Mouse (Mus musculus) spleen, adult 12 weeks (tissue): Measurements from ENCODE around the gene Gab2.

Experiments
- DNase-seq: peaks from one replicate; pipeline ENCODE4 v3.0.0; 2022; ENCODE audit warnings: low spot score

The Gab2 gene

GRCm38 (mm10) chr7:97081242-97081958 is at the start of gene Gab2:
Gab2 (plus strand) TSS chr7:97081586.
- DNase-seq: peak; percentile 32

- DNase-seq: no peak
These were observed 49.0 kb upstream of the Gab2 start for GRCm38 (mm10) chr7:97032412-97032811.

GRCm38 (mm10) chr7:97039641-97040040 is 41.7 kb upstream of the Gab2 start:
- no peak for DNase-seq

- no peak for DNase-seq
These were observed 39.4 kb upstream of the Gab2 start for GRCm38 (mm10) chr7:97041868-97042449.

- DNase-seq: no peak
These were observed 38.4 kb upstream of the Gab2 start for GRCm38 (mm10) chr7:97042981-97043380.

GRCm38 (mm10) chr7:97060966-97061365 is 20.4 kb upstream of the Gab2 start:
- no peak for DNase-seq

GRCm38 (mm10) chr7:97071512-97071911 is 9.9 kb upstream of the Gab2 start:
- DNase-seq: no peak

GRCm38 (mm10) chr7:97072061-97072460 is 9.3 kb upstream of the Gab2 start:
- DNase-seq: no peak

- no peak for DNase-seq
These were observed 6.4 kb upstream of the Gab2 start for GRCm38 (mm10) chr7:97074974-97075373.

- DNase-seq: no peak
These were observed 4.4 kb upstream of the Gab2 start for GRCm38 (mm10) chr7:97076977-97077376.

- DNase-seq: no peak
These were observed 2.7 kb upstream of the Gab2 start for GRCm38 (mm10) chr7:97078685-97079084.

GRCm38 (mm10) chr7:97079145-97079544 is 2.2 kb upstream of the Gab2 start:
- no peak for DNase-seq

GRCm38 (mm10) chr7:97079651-97080365 is 1.6 kb upstream of the Gab2 start:
- DNase-seq: no peak

- no peak for DNase-seq
These were observed 655 bp upstream of the Gab2 start for GRCm38 (mm10) chr7:97080621-97081241.

- DNase-seq: no peak
These were observed 503 bp downstream of the Gab2 start for GRCm38 (mm10) chr7:97081959-97082218.

GRCm38 (mm10) chr7:97082219-97083101 is 1.1 kb downstream of the Gab2 start:
- no peak for DNase-seq

GRCm38 (mm10) chr7:97083579-97083978 is 2.2 kb downstream of the Gab2 start:
- no peak for DNase-seq

GRCm38 (mm10) chr7:97084181-97084580 is 2.8 kb downstream of the Gab2 start:
- DNase-seq: no peak

- DNase-seq: no peak
These were observed 3.9 kb downstream of the Gab2 start for GRCm38 (mm10) chr7:97085291-97085690.

GRCm38 (mm10) chr7:97094241-97094640 is 12.9 kb downstream of the Gab2 start:
- no peak for DNase-seq

GRCm38 (mm10) chr7:97108119-97108518 is 26.7 kb downstream of the Gab2 start:
- no peak for DNase-seq

GRCm38 (mm10) chr7:97128949-97129348 is 47.6 kb downstream of the Gab2 start:
- no peak for DNase-seq
